Mouse (Mus musculus) gonadal fat pad, adult 2 months (tissue): Measurements from ENCODE around the gene Fam228a. TPM values are rescaled to one million over a fixed set of nuclear protein-coding genes. Genes with fewer than 3 reads are reported as not detected.

Source experiments
- polyA plus RNA-seq: library from polyadenylated mRNA; depleted of rRNA; stranded (reverse); fragments of >200 nt; gene quantifications from 2 replicates; pipeline ENCODE4 v1.2.3, GENCODE M21; 2012; rRNA removed

The Fam228a gene
- polyA plus RNA-seq, 1 experiment, result 0.54 TPM

Other genes with a start within 250 kb of the Fam228a start
- 27.5 and 31.3 TPM in 2 replicates for gene Itsn2, start 145.8 kb downstream of the Fam228a start, polyA plus RNA-seq
- gene Gm3625, start 145.5 kb downstream of the Fam228a start, polyA plus RNA-seq, result not detected in 2 replicates
- gene Pfn4, start 30.6 kb upstream of the Fam228a start, polyA plus RNA-seq, result 1.0 and 2.1 TPM in 2 replicates
- gene Fam228b, start 30.8 kb upstream of the Fam228a start, polyA plus RNA-seq, result 1.4 TPM in 2 replicates
- gene Sf3b6, start 79.1 kb upstream of the Fam228a start, polyA plus RNA-seq, result 57.7 and 74.4 TPM in 2 replicates
- gene Fkbp1b, start 103.2 kb upstream of the Fam228a start, polyA plus RNA-seq, result 13.0 and 16.6 TPM in 2 replicates
- 7.9 and 8.8 TPM in 2 replicates for gene Wdcp, start 104.9 kb upstream of the Fam228a start, polyA plus RNA-seq
- 0.72 and 1.1 TPM in 2 replicates for gene Mfsd2b, start 135.9 kb upstream of the Fam228a start, polyA plus RNA-seq
- 9.4 and 10.2 TPM in 2 replicates for gene Ubxn2a, start 169.3 kb upstream of the Fam228a start, polyA plus RNA-seq
- 6.9 and 9.4 TPM in 2 replicates for gene Atad2b, start 178.9 kb upstream of the Fam228a start, polyA plus RNA-seq